Mouse (Mus musculus) myocyte (in vitro differentiated cells): ENCODE data around the gene Kcng3.

Experiments
- POLR2A ChIP-seq: IDR thresholded peaks from one replicate; pipeline ENCODE4 v1.6.1; 2011; ENCODE audit warnings: low read depth, mild to moderate bottlenecking, control low read depth, moderate library complexity; ENCODE audit not compliant: insufficient read length
- TCF3 ChIP-seq: IDR thresholded peaks from one replicate; pipeline ENCODE4 v1.6.1; 2011; ENCODE audit warnings: low read depth, control low read depth; ENCODE audit not compliant: insufficient read length
- USF1 ChIP-seq: IDR thresholded peaks from one replicate; pipeline ENCODE4 v1.6.1; 2011; ENCODE audit warnings: low read depth, mild to moderate bottlenecking, control low read depth, moderate library complexity

DNA sequence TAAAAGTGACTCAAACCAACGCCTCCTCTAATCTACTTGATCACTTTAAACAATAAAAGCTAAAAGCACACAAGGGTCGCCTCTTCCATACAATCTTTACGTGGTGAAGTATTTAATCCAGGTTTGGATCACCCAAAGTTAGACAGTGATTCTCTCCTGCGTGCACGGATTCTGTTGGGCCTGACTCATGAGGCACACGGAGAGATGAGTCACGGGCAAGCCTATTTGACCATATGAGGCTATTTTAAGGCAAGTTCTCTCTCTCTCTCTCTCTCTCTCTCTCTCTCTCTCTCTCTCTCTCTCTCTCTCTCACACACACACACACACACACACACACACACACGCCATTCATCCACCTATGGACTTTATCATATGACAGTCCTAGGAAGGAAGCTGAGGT lies 57.1 kb downstream of the Kcng3 start:
- no peak for TF ChIP-seq POLR2A
- no peak for TF ChIP-seq TCF3
- no peak for TF ChIP-seq USF1
